Mouse (Mus musculus) cerebellum, adult 2 months (tissue): ENCODE results near the gene Net1.

Experiments used
- CTCF ChIP-seq: fragments of 200-500 bp; IDR thresholded peaks from 2 replicates; pipeline ENCODE4 v1.5.1; 2011; ENCODE audit warnings: low read depth, mild to moderate bottlenecking, control low read depth, low read length, moderate library complexity, borderline replicate concordance; ENCODE audit not compliant: insufficient read depth
- POLR2A ChIP-seq: fragments of 200-500 bp; IDR thresholded peaks from 2 replicates; pipeline ENCODE4 v1.6.1; 2011; ENCODE audit warnings: low read length, control low read depth, borderline replicate concordance; ENCODE audit not compliant: insufficient read depth

GRCm38 (mm10) chr13:3876448-3876847 lies 41.6 kb downstream of the Net1 start:
- no peak for TF ChIP-seq POLR2A
- no peak for TF ChIP-seq CTCF
